Mouse (Mus musculus): ENCODE results near the gene Snx6.
"Not testable (repeated sequence)": the region's sequence is repeated elsewhere in the genome, so short reads cannot be mapped to it uniquely, and the experiment has no call there.

Gene Snx6

GRCm38 (mm10) chr12:54709691-54710493 is 85.6 kb downstream of the Snx6 start:
- not testable (repeated sequence) for DNase-seq (ENCODE audit: low read depth, low spot score)

GRCm38 (mm10) chr12:54699394-54699793 is 96.1 kb downstream of the Snx6 start:
- DNase-seq (ENCODE audit: low read depth, low spot score) = no peak

- no peak for DNase-seq (ENCODE audit: low read depth, low spot score)
Observed at GRCm38 (mm10) chr12:54697791-54698250, 97.7 kb downstream of the Snx6 start.

GRCm38 (mm10) chr12:54697003-54697597 is 98.4 kb downstream of the Snx6 start:
- DNase-seq (ENCODE audit: low read depth, low spot score) = peak; percentile 85

All from R1 (cell line).